Mouse (Mus musculus): ENCODE results near the gene Cpt1b.

Gene Cpt1b

GRCm38 (mm10) chr15:89378831-89379401, 46.7 kb downstream of the Cpt1b start, which contains the start of gene Odf3b:
Odf3b (minus strand) TSS chr15:89379282.
- no peak for DNase-seq

- no peak for DNase-seq
Observed at GRCm38 (mm10) chr15:89377938-89378828, 47.5 kb downstream of the Cpt1b start.

GRCm38 (mm10) chr15:89377362-89377761, 48.3 kb downstream of the Cpt1b start:
- DNase-seq: no peak

GRCm38 (mm10) chr15:89376957-89377356, 48.7 kb downstream of the Cpt1b start, which contains the start of gene Tymp:
Tymp (minus strand) TSS chr15:89377039.
- DNase-seq: no peak

GRCm38 (mm10) chr15:89376040-89376439, 49.6 kb downstream of the Cpt1b start:
- DNase-seq: no peak

- DNase-seq: no peak
Observed at GRCm38 (mm10) chr15:89374801-89375534, 50.7 kb downstream of the Cpt1b start.

- DNase-seq: no peak
Observed at GRCm38 (mm10) chr15:89374340-89374739, 51.3 kb downstream of the Cpt1b start.

GRCm38 (mm10) chr15:89373762-89374248, 51.9 kb downstream of the Cpt1b start, which contains the start of gene Sco2:
Sco2 (minus strand) TSS chr15:89373846.
- peak; percentile 94 for DNase-seq

- DNase-seq: peak; percentile 91
Observed at GRCm38 (mm10) chr15:89373027-89373761, 52.5 kb downstream of the Cpt1b start.

GRCm38 (mm10) chr15:89372536-89372935, 53.1 kb downstream of the Cpt1b start:
- no peak for DNase-seq

- DNase-seq: no peak
Observed at GRCm38 (mm10) chr15:89372068-89372467, 53.6 kb downstream of the Cpt1b start.
